Mouse (Mus musculus) cerebellum, adult 11 months (tissue): ENCODE measurements around the gene Trim59.

Source experiments
- DNase-seq: peaks from one replicate; pipeline ENCODE4 v3.0.0; 2022

Trim59 gene

DNA sequence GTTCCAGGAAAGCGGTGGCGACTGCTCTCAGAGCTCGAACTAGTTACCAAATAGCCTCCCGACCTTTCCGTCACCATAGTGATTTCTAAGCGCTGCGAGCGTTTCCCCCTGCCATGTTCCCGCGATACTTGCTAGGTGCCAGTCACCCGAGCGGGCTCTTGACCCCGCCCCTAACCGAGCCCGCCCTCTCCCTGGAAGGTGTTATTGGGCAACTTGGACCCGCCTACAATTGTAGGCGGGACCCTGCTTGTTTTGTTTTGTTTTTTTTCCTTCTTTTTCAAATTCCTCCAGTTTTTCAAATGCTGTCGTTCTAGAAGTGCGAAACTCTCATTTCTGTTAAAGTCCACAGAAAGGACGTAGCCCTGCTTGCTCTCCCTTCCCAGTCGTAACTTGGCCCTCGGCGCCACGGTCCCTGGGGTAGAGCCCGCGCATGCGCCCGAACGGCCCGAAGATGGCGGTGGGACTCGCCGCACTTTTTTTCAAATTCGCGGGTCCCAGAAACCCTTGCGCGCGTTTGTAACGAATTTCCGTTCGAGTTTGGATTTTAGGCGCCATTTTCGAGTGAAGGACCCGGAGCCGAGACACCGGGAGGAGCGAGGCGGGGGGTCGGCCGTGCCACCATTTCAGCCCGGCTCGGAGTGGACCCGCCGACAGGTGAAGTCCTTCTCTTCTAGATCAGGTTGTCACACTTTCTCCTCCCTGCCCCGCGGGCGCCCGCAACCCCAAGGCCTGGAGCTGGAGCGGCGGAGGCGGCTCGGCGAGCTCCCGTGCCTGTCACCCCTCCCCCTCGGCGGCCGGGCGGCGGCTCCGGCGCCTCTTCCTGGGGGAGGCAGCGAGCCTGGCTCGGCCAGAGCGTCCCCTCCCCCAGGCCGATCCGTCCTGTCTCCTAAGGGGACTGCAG, 39.9 kb downstream of the Trim59 start, which contains the start of the genes Ift80 and Smc4:
Ift80 (minus strand) TSS at position 134 of the 901 bp plus-strand sequence.
Smc4 (plus strand) TSS at position 302 of the 901 bp plus-strand sequence.
- peak; percentile 94 for DNase-seq

DNA sequence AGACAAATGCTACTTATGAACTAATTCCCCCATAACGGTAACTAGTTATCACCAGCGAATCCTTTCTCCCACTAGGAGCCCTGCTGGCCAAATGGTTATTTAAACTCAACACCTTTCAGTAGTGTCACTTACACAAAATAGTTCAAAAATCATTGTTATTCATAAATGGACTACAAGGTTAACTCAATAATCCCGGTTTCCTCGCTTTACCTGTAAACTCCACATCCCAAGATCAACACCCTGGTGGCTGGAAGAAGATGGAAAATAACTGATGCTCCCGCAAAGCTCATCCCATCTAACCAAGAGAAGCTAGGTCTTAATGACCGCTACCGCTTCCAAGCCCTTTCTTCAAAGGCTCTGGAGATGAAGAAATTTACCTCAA, 40.5 kb downstream of the Trim59 start:
- DNase-seq, result no peak

DNA sequence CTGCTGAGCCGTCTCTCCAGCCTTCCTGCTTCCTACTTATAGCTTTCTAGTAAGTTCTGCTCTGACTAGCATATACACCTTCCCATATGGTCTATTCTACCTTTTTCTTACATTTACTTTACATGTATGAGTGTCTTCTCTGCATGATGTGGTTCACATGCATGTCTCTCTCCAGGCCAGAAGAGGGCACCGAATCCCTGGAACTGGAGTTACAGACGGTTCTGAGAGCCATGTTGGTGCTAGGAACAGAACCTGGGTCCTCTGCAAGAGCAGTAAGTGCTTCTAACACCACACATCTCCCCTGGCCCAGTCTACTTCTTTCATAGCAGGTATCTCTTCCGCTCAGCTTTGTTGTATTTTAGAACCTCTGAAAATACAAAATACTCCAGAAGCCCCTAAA, 41.8 kb downstream of the Trim59 start:
- DNase-seq, result no peak

DNA sequence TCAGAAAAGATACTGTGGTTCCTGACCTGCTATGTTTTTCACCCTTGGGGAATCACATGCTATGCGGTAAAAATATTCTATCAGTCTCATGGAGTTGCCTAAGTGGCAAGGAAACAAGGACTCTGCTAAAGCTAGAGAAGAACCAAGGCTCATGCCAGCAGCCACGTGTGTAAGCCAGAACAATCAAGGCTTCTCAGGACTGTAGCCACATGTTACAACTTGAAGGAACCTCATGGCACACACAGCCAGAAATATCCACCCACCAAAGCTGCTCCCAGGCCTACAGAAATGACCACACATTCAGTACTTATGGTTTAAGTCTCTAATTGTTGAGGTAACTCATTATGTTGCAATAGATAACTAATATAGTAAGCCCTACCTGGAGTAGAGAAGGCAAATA, 58.0 kb downstream of the Trim59 start:
- no peak for DNase-seq
